Mouse (Mus musculus) kidney, postnatal 0 days (tissue): ENCODE results near the gene Arhgef28. TPM values are rescaled to one million over a fixed set of nuclear protein-coding genes. Genes with fewer than 3 reads are reported as not detected.

ENCODE experiments used
- ATAC-seq: fragments of 200-750 bp; cut with Nextera tagmentation; replicated peaks from 2 replicates; pipeline ENCODE4 v1.8.0; 2017; ENCODE audit warnings: low read depth, moderate number of reproducible peaks, moderate TSS enrichment, moderate library complexity; ENCODE audit not compliant: low FRiP score
- DNase-seq: peaks from one replicate; pipeline ENCODE4 v3.0.0-alpha.2; 2016; ENCODE audit warnings: low spot score
- H3K27ac ChIP-seq: fragments of 300-500 bp; sonication (generic); 2 replicates; pipeline ENCODE4 v1.5.1; 2014; ENCODE audit warnings: mild to moderate bottlenecking
- H3K27me3 ChIP-seq: fragments of 300-500 bp; sonication (generic); 2 replicates; pipeline ENCODE4 v1.6.1; 2014; ENCODE audit warnings: low read length, mixed read lengths; ENCODE audit not compliant: insufficient read depth
- H3K36me3 ChIP-seq: fragments of 300-500 bp; sonication (generic); 2 replicates; pipeline ENCODE4 v1.6.1; 2014; ENCODE audit warnings: low read length, mixed read lengths; ENCODE audit not compliant: insufficient read depth
- H3K4me1 ChIP-seq: fragments of 300-500 bp; sonication (generic); replicated peaks from 2 replicates; pipeline ENCODE4 v1.6.1; 2014; ENCODE audit warnings: antibody characterized with exemption, low read length, mixed read lengths; ENCODE audit not compliant: insufficient read depth
- H3K4me2 ChIP-seq: fragments of 300-500 bp; sonication (generic); 2 replicates; pipeline ENCODE4 v1.6.1; 2014; ENCODE audit warnings: mild to moderate bottlenecking, low read length, moderate library complexity, mixed read lengths
- H3K4me3 ChIP-seq: fragments of 300-500 bp; sonication (generic); replicated peaks from 2 replicates; pipeline ENCODE4 v1.5.1; 2014; ENCODE audit warnings: low read depth, low read length
- H3K9ac ChIP-seq: fragments of 300-500 bp; sonication (generic); 2 replicates; pipeline ENCODE4 v1.6.1; 2014; ENCODE audit warnings: low read depth, low read length
- H3K9me3 ChIP-seq: fragments of 300-500 bp; sonication (generic); replicated peaks from 2 replicates; pipeline ENCODE4 v1.6.1; 2016; ENCODE audit warnings: low read length, inconsistent platforms, mixed read lengths
- CTCF ChIP-seq: IDR thresholded peaks from 2 replicates; pipeline ENCODE4 v1.5.1; 2016; ENCODE audit warnings: antibody characterized with exemption, low read depth, mild to moderate bottlenecking, moderate library complexity
- WGBS: fragments of 180-500 bp; shearing (Covaris S2); extraction: QIAGEN DNeasy Blood & Tissue Kit; methylation state at CpG from one replicate; pipeline ENCODE4 v1.1.7; 2014; 5-methylcytosine and 5-hydroxymethylcytosine counted together
- polyA plus RNA-seq: library from polyadenylated mRNA; unstranded; fragments of >200 nt; fragmentation: Nextera tagmentation; extraction: Ambion mirVana; gene quantifications from 2 replicates; pipeline ENCODE4 v1.2.1, GENCODE M21; 2015

The Arhgef28 gene
- polyA plus RNA-seq, 1 experiment from 2014 or later = 58.3 TPM

DNA sequence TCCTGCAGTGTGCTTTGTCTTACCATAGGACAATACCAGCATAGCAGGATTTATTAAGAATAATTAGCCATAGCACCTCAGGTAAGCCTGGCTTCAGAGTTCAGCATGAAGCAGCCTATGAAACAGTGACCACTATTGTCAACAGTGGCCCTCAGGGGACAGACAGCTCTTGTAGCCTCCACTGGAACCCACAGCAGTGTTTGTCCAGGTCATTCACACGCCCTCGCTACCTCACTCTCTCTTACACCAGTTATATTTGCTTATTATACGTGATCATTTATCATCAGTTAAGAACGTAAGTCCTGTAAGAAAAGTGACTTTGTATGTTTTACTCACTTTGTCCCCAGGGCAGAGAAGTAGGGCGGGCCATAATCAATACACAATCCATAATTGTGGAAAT lies 203.6 kb downstream of the Arhgef28 start:
- H3K4me1 ChIP-seq = peaks cover 23% of the 10 kb centered on the region; the same call in 1 of the 2 replicates
- no peak for ATAC-seq
- TF ChIP-seq CTCF = no peak
- no peaks in the 10 kb centered on the region for H3K27me3 ChIP-seq
- 91% methylated on average over 5 of the region's 5 CpGs for WGBS
- H3K36me3 ChIP-seq = no peaks in the 10 kb centered on the region
- DNase-seq = no peak
- no peak overlapping the region for H3K27ac ChIP-seq
- H3K4me2 ChIP-seq = no peak overlapping the region
- H3K9me3 ChIP-seq = no peaks in the 10 kb centered on the region
- H3K9ac ChIP-seq = no peak overlapping the region
- H3K4me3 ChIP-seq = no peak overlapping the region

- H3K36me3 ChIP-seq = no peaks in the 10 kb centered on the region
- H3K4me2 ChIP-seq = no peak overlapping the region
- no peak overlapping the region for H3K9ac ChIP-seq
- peaks cover 23% of the 10 kb centered on the region; the same call in 1 of the 2 replicates for H3K4me1 ChIP-seq
- no peaks in the 10 kb centered on the region for H3K27me3 ChIP-seq
- TF ChIP-seq CTCF = no peak
- 13% methylated on average over 2 of the region's 2 CpGs for WGBS
- DNase-seq = no peak
- no peak for ATAC-seq
- no peak overlapping the region for H3K4me3 ChIP-seq
- H3K27ac ChIP-seq = no peak overlapping the region
- H3K9me3 ChIP-seq = no peaks in the 10 kb centered on the region
Observed at GRCm38 (mm10) chr13:98002121-98002520, 204.1 kb downstream of the Arhgef28 start.

GRCm38 (mm10) chr13:98001719-98002118 lies 204.5 kb downstream of the Arhgef28 start:
- ATAC-seq (no peak), DNase-seq (no peak)
- no peaks in the 10 kb centered on the region for H3K9me3 ChIP-seq
- H3K9ac ChIP-seq = no peak overlapping the region
- no peak for TF ChIP-seq CTCF
- H3K27ac ChIP-seq = peak overlapping the region; percentile 10; the same call in 1 of the 2 replicates
- no peaks in the 10 kb centered on the region for H3K27me3 ChIP-seq
- no peak overlapping the region for H3K4me2 ChIP-seq
- H3K4me3 ChIP-seq = no peak overlapping the region
- H3K36me3 ChIP-seq = no peaks in the 10 kb centered on the region
- H3K4me1 ChIP-seq = peaks cover 23% of the 10 kb centered on the region; the same call in 1 of the 2 replicates
- 67% methylated on average over 11 of the region's 11 CpGs for WGBS

DNA sequence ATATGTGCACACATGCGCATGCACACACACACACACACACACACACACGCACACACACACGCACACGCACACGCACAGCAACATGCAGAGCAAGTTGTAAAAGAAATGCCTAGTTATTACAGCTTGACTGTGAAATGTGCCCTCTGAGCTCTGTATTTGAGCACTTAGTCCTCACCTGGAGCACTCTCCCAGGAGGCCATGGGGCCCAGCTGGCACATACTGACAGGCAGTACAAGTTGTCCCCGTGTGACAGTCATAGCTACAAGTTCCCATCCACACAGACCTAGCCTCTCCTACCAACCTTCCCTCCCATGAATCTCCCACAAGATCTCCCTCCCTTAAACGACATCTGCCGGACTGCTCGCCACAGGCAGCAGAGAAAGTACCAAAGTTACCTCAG lies 205.4 kb downstream of the Arhgef28 start:
- Histone ChIP-seq H3K4me2 (no peak overlapping the region), H3K9me3 (no peaks in the 10 kb centered on the region), H3K4me1 (peaks cover 23% of the 10 kb centered on the region; the same call in 1 of the 2 replicates), H3K4me3 (no peak overlapping the region), H3K27me3 (no peaks in the 10 kb centered on the region), H3K27ac (peak overlapping the region; percentile 34; the same call in 1 of the 2 replicates), H3K9ac (no peak overlapping the region), H3K36me3 (no peaks in the 10 kb centered on the region)
- ATAC-seq (no peak), DNase-seq (no peak)
- WGBS = 74% methylated on average over 9 of the region's 9 CpGs
- no peak for TF ChIP-seq CTCF

GRCm38 (mm10) chr13:97999130-97999529 lies 207.1 kb downstream of the Arhgef28 start:
- H3K27me3 ChIP-seq = no peaks in the 10 kb centered on the region
- H3K4me2 ChIP-seq = no peak overlapping the region
- no peak overlapping the region for H3K4me3 ChIP-seq
- H3K9ac ChIP-seq = no peak overlapping the region
- no peaks in the 10 kb centered on the region for H3K36me3 ChIP-seq
- peaks cover 23% of the 10 kb centered on the region; the same call in 1 of the 2 replicates for H3K4me1 ChIP-seq
- ATAC-seq = no peak
- WGBS = 71% methylated on average over 8 of the region's 8 CpGs
- no peak for DNase-seq
- no peak for TF ChIP-seq CTCF
- H3K27ac ChIP-seq = no peak overlapping the region
- no peaks in the 10 kb centered on the region for H3K9me3 ChIP-seq

GRCm38 (mm10) chr13:97998570-97998969 lies 207.7 kb downstream of the Arhgef28 start:
- Histone ChIP-seq H3K27me3 (no peaks in the 10 kb centered on the region), H3K27ac (no peak overlapping the region), H3K4me1 (peaks cover 23% of the 10 kb centered on the region; the same call in 1 of the 2 replicates), H3K9me3 (no peaks in the 10 kb centered on the region), H3K36me3 (0 out of 2 replicates have a peak, but pooled peaks cover 1% of the 10 kb centered on the region), H3K4me2 (no peak overlapping the region), H3K4me3 (no peak overlapping the region), H3K9ac (no peak overlapping the region)
- ATAC-seq = no peak
- DNase-seq = peak; percentile 51
- 23% methylated on average over 8 of the region's 8 CpGs for WGBS
- TF ChIP-seq CTCF = no peak

DNA sequence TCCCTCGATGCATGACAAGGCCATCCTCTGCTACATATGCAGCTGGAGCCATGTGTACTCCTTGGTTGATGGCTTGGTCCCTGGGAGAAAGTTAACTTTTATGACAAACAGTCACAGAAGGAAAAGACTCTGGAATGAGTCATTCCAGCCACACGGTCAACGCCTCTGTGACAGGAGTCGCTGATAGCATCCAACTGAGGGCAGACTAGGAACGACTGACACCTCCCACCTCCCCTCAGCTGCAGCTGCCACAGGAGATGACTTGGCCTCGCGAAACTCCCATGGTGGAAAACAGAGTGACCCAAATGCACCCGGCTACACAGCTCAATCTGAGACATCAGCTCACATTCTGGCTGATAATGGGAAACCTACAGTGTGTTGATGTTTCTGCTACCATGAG lies 215.3 kb downstream of the Arhgef28 start:
- Histone ChIP-seq H3K27ac (no peak overlapping the region), H3K4me1 (no peaks in the 10 kb centered on the region), H3K27me3 (no peaks in the 10 kb centered on the region), H3K9ac (no peak overlapping the region), H3K9me3 (no peaks in the 10 kb centered on the region), H3K4me2 (no peak overlapping the region), H3K36me3 (peaks cover 11% of the 10 kb centered on the region; the same call in 1 of the 2 replicates), H3K4me3 (no peak overlapping the region)
- no peak for DNase-seq
- 27% methylated on average over 8 of the region's 8 CpGs for WGBS
- no peak for TF ChIP-seq CTCF
- ATAC-seq = no peak
